Mouse (Mus musculus) heart, embryonic 14.5 days (tissue): ENCODE measurements around the gene Tcf7l2. TPM values are rescaled to one million over a fixed set of nuclear protein-coding genes. Genes with fewer than 3 reads are reported as not detected.
A peak's percentile ranks its signal among the peaks of the same experiment; 100 is the strongest.

Source experiments
- ATAC-seq: fragments of 200-750 bp; cut with Nextera tagmentation; 2 replicates; pipeline ENCODE4 v1.8.0; 2017; ENCODE audit warnings: low read depth, moderate TSS enrichment; ENCODE audit not compliant: insufficient number of reproducible peaks, insufficient read depth, low FRiP score
- H3K27ac ChIP-seq, 2 experiments: fragments of 200-500 bp in 1 of 2; fragments of 300-500 bp in 1 of 2; sonication (generic) in 1 of 2; replicated peaks in 1 of 2; 2 replicates each; pipeline ENCODE4 v1.5.1; 2012 to 2014; ENCODE audit warnings: low read depth in 2 of 2, low read length in 2 of 2, control low read depth in 1 of 2, mild to moderate bottlenecking in 1 of 2, mixed read lengths in 1 of 2; ENCODE audit not compliant: control insufficient read depth in 1 of 2, insufficient read depth in 1 of 2
- H3K27me3 ChIP-seq: fragments of 300-500 bp; sonication (generic); 2 replicates; pipeline ENCODE4 v1.6.1; 2014; ENCODE audit warnings: mild to moderate bottlenecking, low read length, control low read depth; ENCODE audit not compliant: control insufficient read depth, insufficient read depth
- H3K36me3 ChIP-seq: fragments of 300-500 bp; sonication (generic); 2 replicates; pipeline ENCODE4 v1.6.1; 2014; ENCODE audit warnings: mild to moderate bottlenecking, control low read depth, low read length, mixed read lengths; ENCODE audit not compliant: control insufficient read depth, insufficient read depth
- H3K4me1 ChIP-seq, 2 experiments: fragments of 200-500 bp in 1 of 2; fragments of 300-500 bp in 1 of 2; sonication (generic) in 1 of 2; 2 replicates each; pipeline ENCODE4 v1.6.1; 2012 to 2014; ENCODE audit warnings: low read length in 2 of 2, control low read depth in 1 of 2, mixed read lengths in 1 of 2; ENCODE audit not compliant: control insufficient read depth in 2 of 2, insufficient read depth in 2 of 2
- H3K4me2 ChIP-seq: fragments of 300-500 bp; sonication (generic); 2 replicates; pipeline ENCODE4 v1.6.1; 2014; ENCODE audit warnings: mild to moderate bottlenecking, low read length
- H3K4me3 ChIP-seq, 2 experiments: fragments of 200-500 bp in 1 of 2; fragments of 300-500 bp in 1 of 2; sonication (generic) in 1 of 2; 2 replicates each; pipeline ENCODE4 v1.5.1; 2012 to 2014; ENCODE audit warnings: low read length in 2 of 2, mild to moderate bottlenecking in 2 of 2, control low read depth in 1 of 2, low read depth in 1 of 2, moderate library complexity in 1 of 2; ENCODE audit not compliant: control insufficient read depth in 1 of 2, insufficient read depth in 1 of 2
- H3K9ac ChIP-seq: fragments of 300-500 bp; sonication (generic); 2 replicates; pipeline ENCODE4 v1.6.1; 2014; ENCODE audit warnings: mild to moderate bottlenecking, low read length
- H3K9me3 ChIP-seq: fragments of 300-500 bp; sonication (generic); 2 replicates; pipeline ENCODE4 v1.6.1; 2016; ENCODE audit warnings: low read length, control low read depth; ENCODE audit not compliant: control insufficient read depth
- WGBS: fragments of 180-500 bp; shearing (Covaris S2); extraction: QIAGEN DNeasy Blood & Tissue Kit; methylation state at CpG from one replicate; pipeline ENCODE4 v1.1.7; 2014; 5-methylcytosine and 5-hydroxymethylcytosine counted together
- polyA plus RNA-seq: library from polyadenylated mRNA; unstranded; fragments of >200 nt; fragmentation: Nextera tagmentation; extraction: Ambion mirVana; gene quantifications from 2 replicates; pipeline ENCODE4 v1.2.1, GENCODE M21; 2014

Tcf7l2 gene
- polyA plus RNA-seq, 1 experiment from 2014 or later: 56.7 TPM

DNA sequence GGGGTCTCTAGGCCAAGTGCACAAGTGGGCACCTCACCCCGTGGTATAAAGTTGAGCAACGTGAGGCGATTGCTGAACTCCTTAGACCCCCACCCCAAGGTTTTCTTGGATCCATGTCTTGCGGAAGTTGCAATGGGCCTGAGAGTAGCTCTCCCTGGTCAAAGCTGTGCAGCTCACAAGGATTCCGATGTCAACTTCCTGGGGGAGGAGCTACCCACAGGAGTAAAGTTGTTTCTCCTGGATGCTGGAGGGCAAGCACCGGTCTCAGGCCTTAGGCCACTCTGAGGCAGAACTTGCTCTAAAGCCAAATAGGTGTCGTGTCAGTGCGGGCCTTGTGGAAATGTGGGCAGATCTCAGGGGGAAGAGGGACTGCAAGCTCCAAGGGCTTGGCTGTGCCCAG, 12.2 kb upstream of the Tcf7l2 start:
- H3K27me3 ChIP-seq: no peaks in the 10 kb centered on the region
- no peaks in the 10 kb centered on the region for H3K9me3 ChIP-seq
- no peak overlapping the region for H3K27ac ChIP-seq
- no peak for ATAC-seq
- no peak overlapping the region for H3K4me3 ChIP-seq
- H3K9ac ChIP-seq: no peak overlapping the region
- H3K36me3 ChIP-seq: no peaks in the 10 kb centered on the region
- 72% methylated on average over 8 of the region's 8 CpGs for WGBS
- no peak overlapping the region for H3K4me2 ChIP-seq
- peaks cover 0 to 2% of the 10 kb centered on the region in 2 experiments; a peak in 1 of 4 replicates for H3K4me1 ChIP-seq

DNA sequence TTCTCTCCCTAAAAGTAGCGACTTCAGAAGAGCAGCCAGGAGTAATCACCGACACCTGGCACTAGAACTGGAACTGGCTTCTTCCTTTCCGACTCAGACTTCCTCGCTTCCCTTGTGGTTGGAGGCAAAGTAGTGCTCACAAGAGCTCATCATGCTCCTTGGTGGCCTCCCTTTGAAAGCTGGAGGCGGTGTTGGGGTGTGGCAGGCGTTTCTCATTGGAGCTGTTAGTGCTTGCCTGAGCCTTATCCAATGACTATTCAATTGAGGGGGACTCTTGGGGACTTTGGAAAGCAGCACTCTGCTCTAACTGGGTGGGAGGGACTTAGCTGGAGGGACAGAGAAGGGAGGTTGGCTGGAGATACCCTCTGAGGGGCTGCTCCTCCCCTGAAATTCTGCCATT, 9.1 kb upstream of the Tcf7l2 start:
- no peak overlapping the region for H3K4me3 ChIP-seq
- H3K9ac ChIP-seq: no peak overlapping the region
- peaks cover 0 to 2% of the 10 kb centered on the region in 2 experiments; a peak in 1 of 4 replicates for H3K4me1 ChIP-seq
- 50% methylated on average over 6 of the region's 6 CpGs for WGBS
- no peaks in the 10 kb centered on the region for H3K9me3 ChIP-seq
- H3K4me2 ChIP-seq: no peak overlapping the region
- no peak overlapping the region for H3K27ac ChIP-seq
- H3K36me3 ChIP-seq: no peaks in the 10 kb centered on the region
- H3K27me3 ChIP-seq: no peaks in the 10 kb centered on the region
- no peak for ATAC-seq

DNA sequence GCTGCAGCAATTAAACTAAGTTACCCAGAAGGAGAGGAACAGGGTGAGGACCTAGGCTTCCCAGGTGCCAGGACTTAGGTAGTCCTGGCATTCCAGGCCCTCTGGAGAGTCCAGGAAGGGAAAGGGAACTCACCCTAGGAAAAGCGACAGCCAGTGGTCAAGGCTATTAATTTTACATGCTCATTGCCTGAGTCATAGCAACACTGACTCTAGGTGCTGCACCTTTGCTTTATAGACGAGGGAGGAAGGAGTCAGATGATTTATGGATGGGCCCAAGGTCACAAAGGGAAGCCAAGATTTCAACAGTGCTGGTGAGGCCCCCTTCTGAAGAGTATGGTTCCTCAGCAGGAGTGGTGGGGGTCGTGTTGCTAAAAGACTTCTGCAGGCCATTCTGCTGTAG, 8.6 kb upstream of the Tcf7l2 start:
- Histone ChIP-seq H3K4me1 (peaks cover 0 to 2% of the 10 kb centered on the region in 2 experiments; a peak in 1 of 4 replicates), H3K4me3 (no peak overlapping the region), H3K36me3 (no peaks in the 10 kb centered on the region), H3K4me2 (no peak overlapping the region), H3K27ac (no peak overlapping the region), H3K9me3 (no peaks in the 10 kb centered on the region), H3K27me3 (no peaks in the 10 kb centered on the region), H3K9ac (no peak overlapping the region)
- ATAC-seq: no peak
- WGBS: 57% methylated on average over 3 of the region's 3 CpGs

DNA sequence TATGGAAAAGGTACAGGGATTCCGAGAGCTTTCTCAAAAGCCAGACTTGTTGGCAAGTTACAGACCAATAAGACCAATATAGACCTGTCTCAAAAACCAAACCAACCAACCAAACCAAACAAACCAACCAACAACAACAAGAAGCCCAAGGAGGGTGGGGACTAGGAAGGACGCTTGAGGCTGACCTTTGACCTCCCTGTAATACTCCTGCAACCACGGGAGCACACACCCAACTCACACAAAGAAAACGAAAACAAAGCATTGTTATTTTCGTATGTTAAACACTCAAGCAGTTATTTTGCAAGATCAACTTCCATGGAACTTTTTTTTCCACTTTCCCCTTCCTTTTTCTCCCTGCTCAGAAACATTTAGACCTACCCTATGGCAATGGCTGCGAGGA, 5.6 kb upstream of the Tcf7l2 start:
- no peak overlapping the region for H3K4me3 ChIP-seq
- no peak for ATAC-seq
- H3K9me3 ChIP-seq: no peaks in the 10 kb centered on the region
- no peaks in the 10 kb centered on the region for H3K27me3 ChIP-seq
- peaks cover 5% of the 10 kb centered on the region in 2 experiments; a peak in 3 of 4 replicates for H3K4me1 ChIP-seq
- H3K9ac ChIP-seq: no peak overlapping the region
- H3K27ac ChIP-seq: no peak overlapping the region
- no peak overlapping the region for H3K4me2 ChIP-seq
- H3K36me3 ChIP-seq: no peaks in the 10 kb centered on the region
- 62% methylated on average over 6 of the region's 6 CpGs for WGBS

DNA sequence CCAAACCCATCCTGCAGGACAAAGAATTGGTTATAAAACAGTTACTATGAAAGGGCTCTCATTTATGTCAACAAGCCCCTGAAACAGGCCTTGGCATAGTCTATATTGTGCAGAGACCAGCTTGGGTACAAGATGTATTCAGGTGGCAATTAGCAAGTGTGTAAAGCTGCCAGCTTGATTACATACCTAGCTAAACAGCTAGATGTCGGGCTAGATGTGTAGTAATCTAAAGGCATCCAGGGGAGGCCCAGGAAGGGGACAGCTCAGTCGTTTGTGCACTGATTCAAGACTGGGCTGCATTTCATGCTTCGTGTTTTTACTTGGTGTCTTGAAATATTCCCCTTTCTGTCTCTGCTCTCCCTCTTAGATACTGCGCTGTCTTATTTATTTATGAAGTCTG, 1.9 kb upstream of the Tcf7l2 start:
- WGBS: 48% methylated on average over 4 of the region's 4 CpGs
- H3K4me1 ChIP-seq: peaks cover 3 to 8% of the 10 kb centered on the region in 2 experiments
- H3K36me3 ChIP-seq: no peaks in the 10 kb centered on the region
- no peak overlapping the region for H3K9ac ChIP-seq
- no peak overlapping the region for H3K4me3 ChIP-seq
- no peaks in the 10 kb centered on the region for H3K9me3 ChIP-seq
- no peaks in the 10 kb centered on the region for H3K27me3 ChIP-seq
- no peak overlapping the region for H3K27ac ChIP-seq
- no peak for ATAC-seq
- no peak overlapping the region for H3K4me2 ChIP-seq

DNA sequence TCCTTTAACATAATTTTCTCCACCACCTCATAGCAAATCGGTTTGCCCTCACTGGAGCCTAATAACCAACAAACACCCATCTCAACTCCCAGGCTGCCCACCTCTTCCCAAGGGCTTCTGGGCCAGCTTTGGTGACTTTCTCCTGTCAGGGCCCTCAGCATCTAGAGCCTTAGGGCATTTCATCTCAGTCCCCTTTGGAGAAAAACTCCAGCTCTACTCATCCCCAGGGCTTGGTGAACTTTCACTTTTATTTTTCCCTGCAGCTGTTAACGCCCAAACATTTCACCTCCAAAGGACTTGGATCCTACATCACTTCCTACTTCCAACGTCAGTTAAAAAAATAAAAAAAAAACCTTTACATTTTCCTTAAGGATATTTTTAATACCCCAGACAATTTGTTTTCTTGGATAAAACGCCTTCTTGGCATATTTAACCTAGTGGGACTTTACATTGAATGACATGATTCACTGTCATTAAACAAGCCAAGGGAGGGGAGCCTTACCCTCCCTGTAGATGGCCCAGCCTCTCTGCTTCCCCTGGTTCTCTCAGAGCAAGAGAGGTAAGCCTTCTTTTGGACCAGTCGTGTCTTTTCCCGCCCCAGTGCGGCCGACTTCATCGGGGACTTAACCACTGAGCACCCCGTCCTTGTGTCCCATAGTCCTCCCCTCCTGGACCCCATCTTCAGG, 724 bp upstream of the Tcf7l2 start:
- Histone ChIP-seq H3K4me1 (peaks cover 10 to 19% of the 10 kb centered on the region in 2 experiments), H3K4me2 (peak overlapping the region; percentile 99), H3K4me3 (peak overlapping the region; percentile 51 to 81), H3K27ac (peak overlapping the region; percentile 66 to 99), H3K36me3 (no peaks in the 10 kb centered on the region), H3K9ac (peak overlapping the region; percentile 93), H3K27me3 (no peaks in the 10 kb centered on the region), H3K9me3 (no peaks in the 10 kb centered on the region)
- 14% methylated on average over 10 of the region's 10 CpGs for whole genome bisulfite sequencing
- no peak; the same call in 1 of the 2 replicates for ATAC-seq

DNA sequence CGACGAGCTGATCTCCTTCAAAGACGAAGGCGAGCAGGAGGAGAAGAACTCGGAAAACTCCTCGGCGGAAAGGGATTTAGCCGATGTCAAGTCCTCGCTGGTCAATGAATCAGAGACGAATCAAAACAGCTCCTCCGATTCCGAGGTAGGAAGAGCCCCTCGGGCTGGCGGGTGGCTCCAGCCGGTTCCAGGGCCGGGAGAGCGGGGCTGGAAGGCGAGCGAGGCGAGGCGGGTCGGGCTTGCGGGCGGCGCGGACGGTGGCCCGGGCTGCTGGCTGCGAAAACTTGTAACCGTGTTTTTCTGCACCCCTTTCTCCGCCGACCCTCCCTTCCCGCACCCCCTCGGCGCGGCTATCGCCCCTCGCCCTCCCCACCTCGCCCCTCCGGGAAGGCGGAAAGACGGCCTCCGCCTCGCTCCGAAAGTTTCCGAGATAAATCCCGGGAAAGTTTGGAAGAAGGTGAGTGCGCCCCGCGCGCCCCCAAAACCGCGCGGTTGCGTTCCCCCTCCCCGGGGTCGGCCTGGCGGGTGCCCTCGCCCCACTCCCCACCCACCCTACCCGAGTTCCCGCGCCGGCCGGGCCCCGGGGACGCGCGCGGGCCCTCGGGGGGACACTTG, 873 bp downstream of the Tcf7l2 start:
- Histone ChIP-seq H3K27me3 (no peaks in the 10 kb centered on the region), H3K9ac (peak overlapping the region; percentile 93), H3K4me2 (peak overlapping the region; percentile 99), H3K27ac (peak overlapping the region; percentile 88 to 99), H3K4me1 (peaks cover 17 to 35% of the 10 kb centered on the region in 2 experiments), H3K36me3 (0 out of 2 replicates have a peak, but pooled peaks cover under 1% of the 10 kb centered on the region), H3K9me3 (no peaks in the 10 kb centered on the region), H3K4me3 (peak overlapping the region; percentile 65 to 81)
- under 1% methylated on average over 67 of the region's 70 CpGs for WGBS
- ATAC-seq: no peak
